Mouse (Mus musculus) olfactory bulb, adult 2 months (tissue): ENCODE results near the gene AI467606. TPM values are rescaled to one million over a fixed set of nuclear protein-coding genes. Genes with fewer than 3 reads are reported as not detected.

Experiments
- H3K27ac ChIP-seq: fragments of 200-500 bp; 2 replicates; pipeline ENCODE4 v1.5.1; 2012; ENCODE audit warnings: low read depth, low read length; ENCODE audit not compliant: insufficient read depth
- H3K4me1 ChIP-seq: fragments of 200-500 bp; 2 replicates; pipeline ENCODE4 v1.6.1; 2012; ENCODE audit warnings: low read length; ENCODE audit not compliant: control insufficient read depth, insufficient read depth
- H3K4me3 ChIP-seq: fragments of 200-500 bp; 2 replicates; pipeline ENCODE4 v1.5.1; 2012; ENCODE audit warnings: mild to moderate bottlenecking, low read depth, low read length, moderate library complexity; ENCODE audit not compliant: insufficient read depth
- CTCF ChIP-seq: fragments of 200-500 bp; IDR thresholded peaks from 2 replicates; pipeline ENCODE4 v1.5.1; 2012; ENCODE audit warnings: low read depth, mild to moderate bottlenecking, low read length, moderate library complexity; ENCODE audit not compliant: insufficient read depth
- POLR2A ChIP-seq: fragments of 200-500 bp; IDR thresholded peaks from 2 replicates; pipeline ENCODE4 v1.6.1; 2012; ENCODE audit warnings: mild to moderate bottlenecking, low read depth, low read length, moderate library complexity; ENCODE audit not compliant: insufficient read depth
- WGBS: fragments of 180-500 bp; shearing (Covaris S2); methylation state at CpG from one replicate; pipeline ENCODE4 v1.1.7; 2018; 5-methylcytosine and 5-hydroxymethylcytosine counted together
- polyA plus RNA-seq: library from polyadenylated mRNA; stranded (reverse); fragments of >200 nt; gene quantifications from 2 replicates; pipeline ENCODE4 v1.2.4, GENCODE M21; 2012; ENCODE audit warnings: low replicate concordance; ENCODE audit not compliant: missing spikeins, insufficient read depth, insufficient read length

Gene AI467606
- polyA plus RNA-seq, 1 experiment = not detected

GRCm38 (mm10) chr7:127116331-127116935 lies 25.3 kb downstream of the AI467606 start:
- WGBS = 33% methylated on average over 11 of the region's 11 CpGs
- Histone ChIP-seq H3K27ac (peak overlapping the region; percentile 35; the same call in 1 of the 2 replicates), H3K4me3 (no peak overlapping the region), H3K4me1 (peaks cover 23% of the 10 kb centered on the region)
- no peak for TF ChIP-seq POLR2A
- TF ChIP-seq CTCF = no peak

DNA sequence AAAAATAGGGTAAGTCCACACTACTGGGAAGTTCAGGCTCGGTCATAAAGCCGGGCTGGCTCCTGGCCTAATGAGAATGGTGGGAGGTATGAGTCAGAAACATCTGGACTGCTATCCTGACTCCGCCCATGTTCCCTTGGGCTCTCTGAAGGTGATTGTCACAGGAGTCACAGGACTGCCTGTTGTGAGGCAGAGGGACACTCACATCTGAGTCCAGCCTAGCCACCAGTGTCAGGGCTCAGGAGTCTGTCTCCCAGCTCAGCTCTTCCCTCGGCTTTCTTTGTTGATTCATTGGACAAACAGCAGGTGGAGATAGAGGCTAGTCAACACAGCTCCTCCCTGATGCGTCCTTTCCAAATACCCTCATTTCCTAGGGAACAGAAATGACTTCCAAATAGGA lies 26.8 kb downstream of the AI467606 start:
- H3K27ac ChIP-seq = no peak overlapping the region
- H3K4me3 ChIP-seq = no peak overlapping the region
- WGBS = 36% methylated on average over 5 of the region's 5 CpGs
- no peak for TF ChIP-seq POLR2A
- no peak for TF ChIP-seq CTCF
- H3K4me1 ChIP-seq = peaks cover 16% of the 10 kb centered on the region

- Histone ChIP-seq H3K4me3 (no peak overlapping the region), H3K27ac (no peak overlapping the region), H3K4me1 (peaks cover 16% of the 10 kb centered on the region)
- no peak for TF ChIP-seq POLR2A
- no peak for TF ChIP-seq CTCF
- WGBS = 76% methylated on average over 14 of the region's 14 CpGs
Observed at GRCm38 (mm10) chr7:127118671-127119445, 27.7 kb downstream of the AI467606 start.

DNA sequence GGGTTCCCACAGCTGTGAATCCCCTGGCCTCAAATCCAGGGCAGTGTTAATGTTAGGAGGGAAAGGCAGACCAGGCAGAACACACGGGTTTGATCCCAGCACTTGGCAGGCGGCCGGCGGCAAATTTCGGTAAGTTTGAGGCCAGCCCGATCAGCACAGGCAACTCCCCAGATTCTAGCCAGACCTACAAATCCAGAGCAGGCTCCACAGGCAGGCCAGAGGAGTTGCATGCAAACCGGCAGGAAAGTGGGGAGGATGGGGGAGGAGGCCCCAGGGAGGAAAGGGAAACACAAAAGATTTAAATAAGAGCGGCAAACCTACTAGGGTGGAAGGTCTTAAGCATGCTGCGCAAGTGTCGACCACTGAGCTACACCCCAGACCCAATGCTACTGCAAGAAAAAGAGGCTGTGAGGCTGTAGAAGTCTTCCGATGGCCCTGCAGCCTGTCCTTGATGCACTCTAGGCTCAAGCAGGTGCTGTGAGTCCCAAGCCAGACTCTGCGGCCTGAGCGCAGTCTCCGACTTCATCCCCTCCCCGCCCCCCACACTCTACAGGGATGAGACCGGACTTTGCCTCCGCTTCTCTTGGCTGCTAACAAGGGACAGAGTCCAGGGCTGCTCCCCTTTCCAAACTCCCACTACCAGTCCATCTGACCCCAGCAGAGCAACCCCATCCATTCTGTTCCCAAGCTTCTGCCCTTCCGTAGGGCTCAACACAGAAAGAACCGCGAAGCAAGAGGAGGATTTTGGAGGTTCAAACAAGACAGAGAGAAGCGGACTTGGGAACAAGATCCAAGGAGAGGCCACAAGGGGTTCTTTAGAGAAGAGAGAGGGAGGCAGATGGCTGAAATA lies 30.1 kb downstream of the AI467606 start:
- 38% methylated on average over 21 of the region's 21 CpGs for WGBS
- TF ChIP-seq POLR2A (no peak), CTCF (no peak)
- Histone ChIP-seq H3K4me3 (no peak overlapping the region), H3K27ac (no peak overlapping the region), H3K4me1 (peaks cover 11% of the 10 kb centered on the region)

GRCm38 (mm10) chr7:127121911-127122270 lies 30.7 kb downstream of the AI467606 start, which contains the start of gene Qprt:
Gene Qprt (minus strand): TSS chr7:127122226.
- WGBS = 31% methylated on average over 7 of the region's 7 CpGs
- H3K27ac ChIP-seq = no peak within 1 kb of the TSS
- peaks cover 7% of the 10 kb centered on the region for H3K4me1 ChIP-seq
- no peak within 1 kb of the TSS for H3K4me3 ChIP-seq
- TF ChIP-seq CTCF (no peak), POLR2A (no peak)

DNA sequence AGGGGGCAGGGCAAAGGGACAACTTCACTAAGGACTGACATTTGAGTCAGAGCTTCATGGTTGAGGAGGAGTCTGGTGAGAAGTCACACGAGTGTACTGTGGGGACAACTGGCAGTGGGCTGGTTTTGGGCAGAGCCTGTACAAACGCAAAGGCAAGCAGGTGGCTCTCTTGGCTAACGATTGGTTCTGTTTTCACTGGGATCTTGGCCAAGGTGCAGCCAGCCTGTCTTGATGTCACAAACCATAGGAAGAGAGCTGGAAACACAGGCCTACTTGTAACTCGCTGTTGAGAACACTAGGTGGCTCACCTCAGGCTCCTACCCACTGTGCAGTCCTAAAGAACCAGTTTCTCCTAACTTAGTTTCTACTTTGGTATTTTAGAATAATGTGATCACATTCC lies 38.5 kb downstream of the AI467606 start:
- no peak overlapping the region for H3K4me3 ChIP-seq
- H3K4me1 ChIP-seq = no peaks in the 10 kb centered on the region
- H3K27ac ChIP-seq = no peak overlapping the region
- 5% methylated on average over 4 of the region's 4 CpGs for WGBS
- TF ChIP-seq CTCF (no peak), POLR2A (no peak)

DNA sequence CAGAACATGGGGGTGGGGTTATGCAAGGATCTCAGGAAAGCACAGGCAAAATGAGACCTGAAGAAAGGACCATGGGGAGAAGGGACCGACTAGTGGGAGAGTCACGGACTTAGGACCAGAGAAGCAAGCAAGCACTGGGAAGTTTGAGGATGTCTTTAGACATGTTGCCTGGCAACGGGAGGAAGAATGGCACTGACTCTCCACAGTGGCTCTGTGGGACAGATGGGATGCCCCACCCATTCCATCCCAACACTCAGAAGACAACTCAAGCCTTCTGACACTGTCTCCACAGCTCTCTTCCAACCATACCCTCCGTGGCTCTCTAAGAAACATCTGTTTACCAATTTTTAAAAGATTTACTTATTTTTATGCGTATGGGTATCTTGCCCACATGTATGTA lies 42.0 kb downstream of the AI467606 start:
- no peak overlapping the region for H3K27ac ChIP-seq
- TF ChIP-seq CTCF = no peak
- no peak for TF ChIP-seq POLR2A
- H3K4me3 ChIP-seq = no peak overlapping the region
- no peaks in the 10 kb centered on the region for H3K4me1 ChIP-seq
- 64% methylated on average over 5 of the region's 5 CpGs for WGBS

GRCm38 (mm10) chr7:127134821-127135447 lies 43.8 kb downstream of the AI467606 start:
- H3K27ac ChIP-seq = no peak overlapping the region
- no peak overlapping the region for H3K4me3 ChIP-seq
- H3K4me1 ChIP-seq = no peaks in the 10 kb centered on the region
- TF ChIP-seq POLR2A (no peak), CTCF (no peak)
- 84% methylated on average over 11 of the region's 11 CpGs for WGBS
